Mouse (Mus musculus) cerebellum, postnatal 25 days (tissue): ENCODE results near the gene Gm38392.
A peak's percentile ranks its signal among the peaks of the same experiment; 100 is the strongest.

ENCODE experiments used
- DNase-seq, 2 experiments: peaks; one replicate each; pipeline ENCODE4 v3.0.0; 2021; ENCODE audit warnings: mixed read lengths in 2 of 2

Gm38392 gene

DNA sequence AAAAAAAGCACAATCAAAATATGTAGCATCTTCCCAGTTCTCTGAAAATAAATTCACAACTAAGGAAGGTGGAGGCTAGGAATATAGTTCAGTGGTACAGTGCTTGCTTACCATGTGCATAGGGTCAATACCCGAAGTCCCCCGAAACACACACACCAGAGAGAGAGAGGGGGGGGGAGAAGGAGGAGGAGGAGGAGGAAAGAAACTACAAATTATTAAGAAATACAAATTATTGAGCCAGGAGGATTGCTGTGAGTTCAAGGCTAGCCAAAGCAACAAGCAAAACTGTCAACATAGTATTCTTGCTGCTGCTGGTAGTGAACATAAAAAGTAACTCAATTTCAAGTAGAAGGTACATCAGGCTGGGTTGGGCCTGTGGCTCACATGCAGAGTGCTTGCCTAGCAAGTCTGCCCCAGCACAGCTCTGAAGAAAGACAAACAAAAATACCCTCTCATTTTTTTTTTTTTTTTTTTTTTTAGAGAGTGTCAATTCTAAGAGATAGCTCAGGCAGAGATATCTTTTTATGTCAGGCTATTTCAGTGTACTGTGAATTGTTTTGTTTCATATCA lies 87.4 kb downstream of the Gm38392 start:
- DNase-seq = peak in 1 of 2 experiments; percentile 15

DNA sequence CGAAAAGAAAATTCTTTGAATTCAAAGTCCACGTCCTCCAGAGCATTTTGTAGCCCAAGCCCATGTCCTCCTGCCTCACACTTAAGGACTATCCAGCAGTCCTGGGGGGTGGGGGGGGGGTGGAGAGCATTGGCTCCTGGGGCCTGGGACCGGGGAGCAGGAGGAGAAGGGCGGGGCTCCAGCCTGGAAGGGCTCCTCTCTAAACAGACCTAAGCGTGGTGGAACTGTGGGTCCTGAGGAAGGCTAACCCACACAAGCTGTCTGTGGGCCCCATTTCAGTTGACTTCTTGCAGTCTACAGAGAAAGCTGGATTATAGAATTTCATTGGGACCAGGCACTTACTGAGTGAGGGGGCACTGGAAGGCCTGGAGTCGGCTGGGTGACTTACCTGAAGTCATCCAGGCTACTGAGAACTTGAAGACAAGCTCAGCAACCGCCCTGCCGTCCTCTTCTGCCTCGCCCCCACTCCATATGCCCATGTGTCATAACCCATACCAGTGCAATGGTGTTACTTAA lies 88.4 kb downstream of the Gm38392 start:
- DNase-seq = peak in 1 of 2 experiments; percentile 22

DNA sequence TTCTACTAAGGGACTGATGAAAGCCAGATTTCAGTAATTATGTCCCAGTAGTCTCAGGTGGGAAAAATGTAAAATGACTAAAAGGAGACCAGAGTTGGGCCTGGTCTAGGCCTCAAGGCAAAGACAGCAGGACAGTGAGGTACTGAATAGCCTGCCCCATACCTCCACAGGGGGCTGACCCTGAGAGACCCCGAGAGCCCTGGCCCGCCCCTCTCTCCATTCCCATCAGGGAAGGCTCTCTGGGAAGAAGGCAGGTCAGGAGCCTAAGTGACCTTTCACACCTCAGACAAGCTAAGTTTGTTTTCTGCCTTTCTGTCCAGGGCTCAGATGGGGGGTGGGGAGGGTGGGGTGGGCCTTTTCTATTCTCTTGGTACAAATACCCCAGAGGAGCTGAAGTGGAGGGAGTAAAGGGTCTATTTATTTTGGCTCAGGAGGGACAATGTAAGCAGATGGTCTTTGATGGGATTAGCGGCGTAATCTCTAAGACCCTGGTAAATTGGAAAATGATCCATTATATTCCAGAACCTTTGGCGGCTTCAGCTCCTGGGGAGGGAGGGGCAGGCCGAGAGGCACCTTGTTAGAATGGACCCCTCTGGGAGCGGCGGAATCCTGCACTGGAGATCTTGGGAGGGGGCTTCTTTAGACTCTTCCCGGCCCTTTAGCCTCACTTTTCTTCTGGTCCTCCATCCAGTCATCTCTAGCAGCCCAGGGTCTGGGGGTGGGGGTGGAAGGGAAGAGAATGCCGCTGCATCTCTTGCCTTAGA lies 89.1 kb downstream of the Gm38392 start:
- DNase-seq = no peak
